Mouse (Mus musculus) lung, postnatal 4 days (tissue): ENCODE data around the gene Neurl2.
"Not testable (repeated sequence)": the region's sequence is repeated elsewhere in the genome, so short reads cannot be mapped to it uniquely, and the experiment has no call there.

Source experiments
- DNase-seq, 2 experiments: peaks; one replicate each; pipeline ENCODE4 v3.0.0; 2021

The Neurl2 gene

GRCm38 (mm10) chr2:164833314-164833959, at the start of gene Neurl2:
Gene Neurl2 (minus strand): TSS chr2:164833456.
- peak; percentile 92 to 93 for DNase-seq

- DNase-seq: no peak
These were observed 49.4 kb upstream of the Neurl2 start for GRCm38 (mm10) chr2:164882619-164883018.

GRCm38 (mm10) chr2:164879568-164880277, 46.5 kb upstream of the Neurl2 start:
- DNase-seq: peak; percentile 96

GRCm38 (mm10) chr2:164879228-164879567, 45.9 kb upstream of the Neurl2 start, which contains the start of gene Pcif1:
Gene Pcif1 (plus strand): TSS chr2:164879304.
- DNase-seq: peak; percentile 93 to 95

- peak; percentile 69 to 77 for DNase-seq
These were observed 45.4 kb upstream of the Neurl2 start for GRCm38 (mm10) chr2:164878509-164879227.

- not testable (repeated sequence) for DNase-seq
These were observed 44.3 kb upstream of the Neurl2 start for GRCm38 (mm10) chr2:164877376-164878215.

GRCm38 (mm10) chr2:164875648-164876047, 42.4 kb upstream of the Neurl2 start:
- not testable (repeated sequence) for DNase-seq

GRCm38 (mm10) chr2:164874239-164874769, 41.0 kb upstream of the Neurl2 start:
- peak; percentile 65 to 82 for DNase-seq

GRCm38 (mm10) chr2:164873621-164874020, 40.4 kb upstream of the Neurl2 start:
- no peak for DNase-seq

- no peak for DNase-seq
These were observed 38.5 kb upstream of the Neurl2 start for GRCm38 (mm10) chr2:164871602-164872303.

- DNase-seq: peak; percentile 43 to 57
These were observed 35.2 kb upstream of the Neurl2 start for GRCm38 (mm10) chr2:164868491-164868890.

GRCm38 (mm10) chr2:164867566-164867965, 34.3 kb upstream of the Neurl2 start:
- no peak for DNase-seq

- peak; percentile 83 to 91 for DNase-seq
These were observed 33.7 kb upstream of the Neurl2 start for GRCm38 (mm10) chr2:164866741-164867551.

- no peak for DNase-seq
These were observed 31.3 kb upstream of the Neurl2 start for GRCm38 (mm10) chr2:164864593-164864992.

- not testable (repeated sequence) for DNase-seq
These were observed 30.2 kb upstream of the Neurl2 start for GRCm38 (mm10) chr2:164863411-164863810.

GRCm38 (mm10) chr2:164862179-164862861, 29.1 kb upstream of the Neurl2 start:
- DNase-seq: peak; percentile 87 to 92

GRCm38 (mm10) chr2:164861094-164861493, 27.8 kb upstream of the Neurl2 start:
- no peak for DNase-seq

GRCm38 (mm10) chr2:164859640-164860432, 26.6 kb upstream of the Neurl2 start:
- no peak for DNase-seq

GRCm38 (mm10) chr2:164859155-164859554, 25.9 kb upstream of the Neurl2 start:
- DNase-seq: no peak
